Mouse (Mus musculus) lung, postnatal 0 days (tissue): ENCODE measurements around the gene Gm45837.

Source experiments
- CTCF ChIP-seq: IDR thresholded peaks from 2 replicates; pipeline ENCODE4 v1.5.1; 2016; ENCODE audit warnings: antibody characterized with exemption, mild to moderate bottlenecking
- EP300 ChIP-seq: IDR thresholded peaks from 2 replicates; pipeline ENCODE4 v1.6.1; 2016; ENCODE audit warnings: antibody characterized with exemption, mild to moderate bottlenecking, control low read depth

DNA sequence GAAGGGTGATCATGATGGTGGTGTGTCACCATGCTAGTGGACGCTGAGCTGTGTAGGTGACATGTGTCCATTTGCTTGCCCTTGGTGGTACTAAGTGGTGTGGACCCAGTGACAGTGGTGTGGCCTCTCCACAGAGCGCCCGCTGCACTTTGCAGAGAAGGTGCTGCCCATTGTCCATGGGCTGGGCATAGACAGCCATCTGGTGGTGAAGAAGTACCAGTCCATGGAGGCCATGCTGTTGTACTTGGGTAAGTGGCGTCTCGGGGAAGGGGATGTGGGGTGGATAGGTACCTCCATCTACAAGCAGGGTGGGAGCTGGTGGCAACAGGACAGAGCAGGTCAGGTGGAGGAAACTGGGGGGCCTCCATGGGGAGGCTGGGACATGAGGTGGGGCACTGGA, 6.9 kb upstream of the Gm45837 start:
- peak; percentile 53 for TF ChIP-seq CTCF
- TF ChIP-seq EP300, result no peak
